Mouse (Mus musculus) lung, postnatal 25 days (tissue): ENCODE measurements around the gene Scn10a.

ENCODE experiments used
- DNase-seq: peaks from one replicate; pipeline ENCODE4 v3.0.0; 2022; ENCODE audit warnings: low spot score

The Scn10a gene

DNA sequence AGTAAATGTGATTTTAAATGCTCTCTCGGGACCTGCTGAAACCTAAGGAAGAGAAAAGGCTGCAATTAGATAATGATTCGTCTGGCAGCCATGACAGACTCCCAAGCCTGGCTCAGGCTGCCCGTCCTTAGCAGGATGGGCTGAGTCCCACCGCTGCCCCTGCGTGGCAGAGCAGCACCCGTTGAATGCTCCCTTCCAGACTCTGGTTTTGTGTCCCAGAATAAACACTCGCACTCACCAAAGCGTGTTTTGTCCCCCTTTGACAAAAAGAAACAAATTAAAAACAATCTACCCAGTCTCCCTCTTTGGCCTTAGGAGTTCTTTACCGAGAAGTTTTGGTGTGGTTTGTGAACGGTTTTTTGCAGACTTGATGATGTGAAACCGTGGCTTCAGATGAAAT is at the start of gene Scn10a:
Scn10a (minus strand) TSS at position 101 of the 400 bp plus-strand sequence.
- no peak for DNase-seq

- peak; percentile 43 for DNase-seq
Observed at GRCm38 (mm10) chr9:119768585-119768984, 49.5 kb upstream of the Scn10a start.

GRCm38 (mm10) chr9:119760226-119760625 is 41.1 kb upstream of the Scn10a start:
- no peak for DNase-seq

- DNase-seq = no peak
Observed at GRCm38 (mm10) chr9:119759457-119759856, 40.3 kb upstream of the Scn10a start.

GRCm38 (mm10) chr9:119751507-119751906 is 32.4 kb upstream of the Scn10a start:
- DNase-seq = peak; percentile 21

- DNase-seq = no peak
Observed at GRCm38 (mm10) chr9:119749112-119749511, 30.0 kb upstream of the Scn10a start.

DNA sequence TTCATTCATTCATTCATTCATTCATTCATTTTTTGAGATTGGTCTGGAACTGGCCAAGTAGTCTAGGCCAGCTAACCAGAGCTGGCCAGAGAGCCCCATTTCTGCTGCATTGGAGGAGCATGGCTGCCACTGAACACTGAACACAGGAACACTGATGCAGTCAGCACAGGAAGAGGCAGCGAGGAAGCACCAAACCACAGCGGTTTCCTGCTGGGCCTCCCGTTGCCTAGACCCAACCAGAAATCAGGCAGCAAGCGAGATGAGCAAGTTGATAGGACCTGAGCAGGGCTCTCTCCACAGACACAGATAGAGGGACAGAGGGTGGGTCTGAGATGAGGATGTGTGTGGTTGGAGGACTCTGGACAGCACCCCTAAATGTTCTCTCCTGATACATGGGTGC is 24.8 kb upstream of the Scn10a start:
- peak; percentile 17 for DNase-seq

- no peak for DNase-seq
Observed at GRCm38 (mm10) chr9:119743312-119743711, 24.2 kb upstream of the Scn10a start.

- DNase-seq = no peak
Observed at GRCm38 (mm10) chr9:119741101-119741786, 22.1 kb upstream of the Scn10a start.

- DNase-seq = no peak
Observed at GRCm38 (mm10) chr9:119728412-119729097, 9.4 kb upstream of the Scn10a start.

- no peak for DNase-seq
Observed at GRCm38 (mm10) chr9:119726990-119727389, 7.9 kb upstream of the Scn10a start.

- no peak for DNase-seq
Observed at GRCm38 (mm10) chr9:119725293-119725862, 6.3 kb upstream of the Scn10a start.

GRCm38 (mm10) chr9:119706700-119707099 is 12.4 kb downstream of the Scn10a start:
- DNase-seq = peak; percentile 25

DNA sequence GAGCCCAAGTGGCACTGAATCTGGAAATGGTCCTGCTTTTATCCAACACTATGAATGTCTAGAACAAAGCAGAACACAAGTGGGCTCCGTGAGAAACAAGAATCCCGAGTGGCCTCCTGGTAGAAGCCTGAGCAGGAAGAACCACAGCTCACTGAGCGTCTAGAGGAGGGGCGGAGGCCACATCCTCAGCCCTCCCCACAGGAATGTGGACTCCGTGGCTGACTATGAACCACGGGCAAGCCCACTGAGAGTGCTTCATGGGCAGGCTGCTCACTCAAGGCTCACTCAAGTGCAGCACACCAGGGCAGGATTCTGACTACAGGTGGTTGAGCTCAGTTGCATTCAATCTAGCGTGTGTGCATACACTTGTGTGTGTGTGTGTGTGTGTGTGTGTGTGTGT is 27.6 kb downstream of the Scn10a start:
- DNase-seq = no peak

GRCm38 (mm10) chr9:119691001-119691400 is 28.1 kb downstream of the Scn10a start:
- DNase-seq = no peak

GRCm38 (mm10) chr9:119687893-119688292 is 31.2 kb downstream of the Scn10a start:
- no peak for DNase-seq

DNA sequence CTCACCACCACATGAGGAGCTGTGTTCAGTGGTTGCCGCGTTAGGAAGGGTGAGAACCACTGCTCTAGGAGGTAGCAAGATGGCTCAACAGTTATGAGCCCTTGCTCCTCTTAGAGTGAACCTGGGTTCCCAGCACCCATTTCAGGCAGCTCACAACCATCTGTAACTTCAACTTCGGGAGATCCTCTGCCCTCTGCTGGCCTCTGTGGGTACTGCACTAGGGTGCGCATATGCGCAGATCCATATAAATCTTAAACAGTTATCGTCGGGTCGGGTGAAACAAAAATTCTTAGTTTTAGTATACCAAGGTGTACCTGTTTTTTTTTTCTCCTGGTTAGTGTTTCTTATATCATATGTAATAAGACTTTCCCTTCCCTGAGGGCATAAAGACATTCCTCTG is 32.9 kb downstream of the Scn10a start:
- no peak for DNase-seq

- DNase-seq = no peak
Observed at GRCm38 (mm10) chr9:119680896-119681295, 38.2 kb downstream of the Scn10a start.

GRCm38 (mm10) chr9:119664109-119664508 is 55.0 kb downstream of the Scn10a start:
- no peak for DNase-seq

DNA sequence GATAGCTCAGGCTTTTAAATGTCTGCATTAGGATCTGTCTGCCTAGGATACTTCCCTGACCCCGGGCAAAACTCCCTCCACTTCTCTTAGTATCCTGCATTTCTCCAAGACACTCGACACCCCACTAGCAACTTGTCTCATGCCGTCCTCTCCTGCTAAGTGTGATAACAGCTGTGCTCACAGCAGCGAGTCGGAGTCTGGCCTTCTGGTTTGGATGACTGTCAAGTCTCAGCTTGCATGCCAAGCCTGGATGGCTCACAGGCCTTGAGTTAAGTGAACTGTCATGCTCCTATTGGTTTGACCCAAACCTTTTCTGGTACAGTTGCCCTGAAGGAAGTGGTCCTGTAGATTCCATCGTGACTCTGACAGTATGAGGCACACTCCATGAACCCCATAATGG is 63.0 kb downstream of the Scn10a start:
- DNase-seq = no peak

- DNase-seq = no peak
Observed at GRCm38 (mm10) chr9:119653758-119654157, 65.4 kb downstream of the Scn10a start.

DNA sequence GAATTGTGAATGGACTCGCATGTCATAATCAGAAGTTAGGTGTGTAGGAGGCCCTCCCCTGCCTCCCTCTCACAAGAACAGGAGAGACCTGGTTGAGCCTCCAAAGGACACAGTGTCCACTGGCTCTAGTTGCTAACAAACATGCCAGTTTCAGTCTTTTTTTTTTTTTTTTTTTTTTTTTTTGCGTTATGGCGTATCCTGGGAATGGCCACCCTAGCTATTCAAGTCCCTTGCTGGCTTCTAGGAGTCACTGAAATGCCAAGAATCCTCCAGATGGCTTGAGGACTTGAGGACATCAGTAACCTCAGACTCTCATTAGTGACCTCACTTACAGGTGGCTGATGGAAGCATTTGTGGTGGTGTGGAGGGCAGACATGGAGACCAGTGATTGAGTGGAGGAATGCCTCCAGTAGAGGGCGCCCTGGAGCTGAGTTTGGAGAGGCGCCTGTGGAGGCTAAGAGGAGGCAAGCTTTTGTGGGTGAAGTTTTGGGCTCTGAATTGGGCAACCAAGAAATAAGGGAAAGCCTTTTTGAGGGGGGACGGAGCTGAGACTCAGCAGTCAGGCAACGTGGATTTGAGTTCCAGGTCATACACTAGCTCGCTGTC is 72.1 kb downstream of the Scn10a start:
- DNase-seq = peak; percentile 45

DNA sequence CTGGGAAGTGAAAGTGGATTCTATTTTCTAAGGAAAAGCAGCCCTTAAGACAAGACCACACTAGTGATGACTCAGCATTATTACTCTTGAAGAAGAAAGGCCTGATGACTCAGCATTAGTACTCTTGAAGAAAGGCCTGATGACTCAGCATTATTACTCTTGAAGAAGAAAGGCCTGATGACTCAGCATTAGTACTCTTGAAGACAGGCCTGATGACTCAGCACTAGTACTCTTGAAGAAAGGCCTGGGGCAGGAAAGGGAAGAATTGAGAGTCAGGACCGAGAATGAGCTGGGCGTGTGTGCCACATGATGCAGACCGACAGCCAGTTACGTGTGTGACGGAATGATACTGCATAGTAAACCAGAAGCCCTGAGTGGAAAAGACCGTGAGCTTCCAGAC is 77.1 kb downstream of the Scn10a start:
- DNase-seq = no peak
